Mouse (Mus musculus) left cerebral cortex, adult 8-10 months (tissue): ENCODE data around the gene Kif12. TPM values are rescaled to one million over a fixed set of nuclear protein-coding genes. Genes with fewer than 3 reads are reported as not detected.

Experiments used
- DNase-seq, 2 experiments: peaks; one replicate each; pipeline ENCODE4 v3.0.0; 2022; ENCODE audit warnings: low spot score in 2 of 2
- total RNA-seq, 4 experiments: library from RNA; stranded (reverse); gene quantifications; 2 replicates each; pipeline ENCODE4 v1.2.4; 2022

Gene Kif12
- total RNA-seq, 4 experiments from 2014 or later, result 0.11 TPM; not detected in 3

- peak; percentile 23 to 58 for DNase-seq
These were observed 12.9 kb downstream of the Kif12 start for GRCm38 (mm10) chr4:63158961-63159592.

DNA sequence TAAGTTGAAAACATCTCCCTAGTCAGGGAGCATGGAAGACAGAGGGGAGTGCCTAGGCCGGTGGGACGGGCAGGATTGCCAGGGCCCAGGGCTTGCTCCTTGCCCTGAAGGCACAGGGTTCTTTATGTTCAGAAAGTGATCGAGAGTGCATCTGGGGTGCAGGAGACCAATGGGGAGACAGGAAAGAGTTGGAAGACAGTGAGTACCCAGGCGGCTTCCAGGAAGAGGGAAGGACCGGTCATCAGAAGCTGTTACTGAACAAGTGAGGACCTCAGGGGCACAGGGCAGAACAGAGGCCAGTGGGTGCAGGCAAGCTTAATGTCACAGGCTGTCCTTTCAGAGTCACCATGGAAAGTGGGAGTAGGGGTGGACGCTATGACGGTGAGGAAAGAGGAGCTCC, 13.7 kb downstream of the Kif12 start:
- DNase-seq, result no peak

- DNase-seq, result no peak
These were observed 15.0 kb downstream of the Kif12 start for GRCm38 (mm10) chr4:63156726-63157634.

DNA sequence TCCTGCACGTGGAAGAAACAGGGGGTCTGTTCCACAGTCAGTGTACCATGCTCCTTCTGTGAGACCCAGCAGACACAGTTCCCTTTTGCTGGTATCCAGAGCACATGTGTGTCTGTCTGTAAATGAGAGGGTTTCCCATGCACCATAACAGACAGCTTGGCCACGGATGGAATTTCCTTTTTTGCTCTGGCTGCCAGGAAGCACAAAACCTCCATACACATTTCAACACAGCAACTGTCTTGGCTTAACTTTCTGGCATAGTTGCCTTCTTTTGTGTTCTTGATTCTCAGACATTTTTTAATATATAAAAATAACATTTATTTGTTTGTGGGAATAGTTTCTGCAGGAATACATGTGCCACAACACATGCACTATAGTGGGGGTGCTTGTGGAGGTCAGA, 16.3 kb downstream of the Kif12 start:
- no peak for DNase-seq

- DNase-seq, result no peak
These were observed 17.2 kb downstream of the Kif12 start, which contains the start of gene Ambp for GRCm38 (mm10) chr4:63154699-63155098. TSS of gene Ambp (minus strand) at chr4:63154799.

DNA sequence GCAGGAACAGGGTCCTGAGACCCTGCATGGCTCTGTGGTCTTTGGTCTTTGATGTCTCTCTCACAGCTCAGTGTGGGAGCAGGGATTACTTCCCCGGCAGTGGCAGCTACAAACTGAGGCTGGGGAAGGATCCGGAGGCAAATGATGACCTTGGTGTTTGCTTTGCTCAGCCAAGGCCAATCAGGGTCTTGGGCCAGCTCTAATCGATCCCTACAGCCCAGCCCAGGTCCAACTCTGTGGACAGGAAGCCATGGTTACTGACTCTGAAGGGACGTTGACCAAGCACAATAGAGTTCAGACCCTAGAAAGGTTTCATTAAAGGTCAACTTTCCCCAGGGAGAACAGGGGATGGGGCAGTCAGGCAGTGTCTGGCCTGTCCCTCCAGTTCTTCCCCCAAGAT, 17.9 kb downstream of the Kif12 start:
- no peak for DNase-seq

GRCm38 (mm10) chr4:63151127-63151526, 20.8 kb downstream of the Kif12 start:
- no peak for DNase-seq

DNA sequence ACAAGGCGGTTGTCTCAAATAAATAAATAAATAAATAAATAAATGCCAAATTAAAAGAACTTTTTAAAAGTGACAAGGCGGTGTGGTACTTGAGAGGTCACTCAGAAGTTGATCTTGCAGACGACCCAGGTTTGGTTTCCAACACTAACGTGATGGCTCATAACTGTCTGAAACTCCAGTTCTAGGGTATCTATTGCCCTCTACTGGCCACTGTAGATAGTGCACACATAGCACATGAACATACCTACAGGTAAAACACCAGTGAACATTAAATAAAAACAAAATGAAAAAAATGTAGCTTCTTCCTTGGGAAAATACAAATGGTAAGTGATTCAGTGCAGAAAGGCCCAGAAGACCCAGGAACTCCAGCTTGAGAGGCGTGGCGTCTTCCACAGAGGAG, 24.7 kb downstream of the Kif12 start:
- DNase-seq, result no peak

GRCm38 (mm10) chr4:63129891-63130624, 41.9 kb downstream of the Kif12 start:
- no peak for DNase-seq

- no peak for DNase-seq
These were observed 47.0 kb downstream of the Kif12 start for GRCm38 (mm10) chr4:63124861-63125466.

DNA sequence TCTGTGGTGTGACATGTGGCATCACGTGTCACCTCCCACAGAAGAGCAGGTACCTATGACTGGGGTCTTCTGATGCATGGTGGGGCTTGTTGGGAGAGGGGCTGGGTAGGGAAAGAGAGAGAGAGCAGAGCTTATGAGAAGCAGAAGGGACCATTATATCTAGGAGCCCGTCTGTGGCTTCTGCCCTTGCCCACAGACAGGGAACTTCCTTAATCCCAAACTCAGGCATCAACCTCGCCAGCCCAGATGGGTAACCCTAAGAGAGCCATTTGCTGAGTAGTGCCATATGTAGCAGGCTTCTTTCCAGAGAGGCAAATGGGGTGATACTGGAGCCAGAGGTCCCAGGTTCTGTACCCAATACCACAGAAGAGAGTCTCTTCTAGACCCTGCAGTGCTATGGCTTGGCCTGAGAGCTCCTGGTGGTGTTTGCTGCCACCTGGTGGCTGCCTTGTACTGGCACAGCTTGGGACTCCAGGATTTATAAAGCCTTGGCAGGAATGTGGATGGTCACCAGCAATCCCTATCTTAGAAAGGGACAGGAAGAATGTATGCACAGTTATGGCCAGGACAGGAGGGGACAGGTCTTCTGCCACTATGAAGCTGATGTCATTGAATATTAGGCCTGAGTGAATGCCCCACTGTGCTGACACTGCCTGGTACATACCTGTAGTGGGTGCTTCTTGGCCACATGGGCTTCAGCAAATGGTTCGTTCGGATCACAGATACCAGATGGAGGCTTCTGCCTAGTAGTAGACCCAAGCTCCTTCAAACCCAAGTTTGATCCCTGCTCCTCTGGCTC, 53.1 kb downstream of the Kif12 start:
- DNase-seq, result peak; percentile 40 to 59

Other genes with a start within 250 kb of the Kif12 start
- 1 to 10 TPM; 3.6 to 5.8 (median 4.7) TPM for gene Zfp618, start 206.6 kb downstream of the Kif12 start, total RNA-seq
- not detected for gene Ambp, start 17.3 kb downstream of the Kif12 start, total RNA-seq
- gene Col27a1, start 41.9 kb upstream of the Kif12 start, total RNA-seq, result 1 to 10 TPM; 3.7 to 7.4 (median 5.4) TPM
- not detected for gene Orm1, start 172.4 kb upstream of the Kif12 start, total RNA-seq
- not detected for gene Orm3, start 184.0 kb upstream of the Kif12 start, total RNA-seq
- gene Orm2, start 190.3 kb upstream of the Kif12 start, total RNA-seq, result not detected
- 1 to 10 TPM; 3.6 to 5.3 (median 4.5) TPM for gene Akna, start 231.2 kb upstream of the Kif12 start, total RNA-seq